In genomic region chr1:78657671-78658440, GRCm38 (mm10) we compare ENCODE assay signal across 8 mouse cellular contexts. TPM values are rescaled to one million over a fixed set of nuclear protein-coding genes. Genes with fewer than 3 reads are reported as not detected.
A peak's percentile ranks its signal among the peaks of the same experiment; 100 is the strongest.
DNase-seq lines count a peak whose midpoint lies in the region; ATAC-seq and TF ChIP-seq lines count a peak whose summit lies in the region.

Acsl3 (plus strand) TSS chr1:78657825.
Utp14b (plus strand) TSS chr1:78658038.

- no peak within 1 kb of the TSS for H3K27ac ChIP-seq in ES-Bruce4 (ENCODE audit: insufficient read depth, low read length)
- H3K27ac ChIP-seq in forebrain, embryonic 12.5 days = peak within 1 kb of the TSS; percentile 98
- peak within 1 kb of the TSS; percentile 89 for H3K27ac ChIP-seq in heart, postnatal 0 days (ENCODE audit: low read depth)
- peak within 1 kb of the TSS; percentile 84 for H3K27ac ChIP-seq in liver, embryonic 15.5 days (replicated peaks)
- H3K27ac ChIP-seq in neural tube, embryonic 11.5 days (ENCODE audit: low read depth, low read length) = peak within 1 kb of the TSS; percentile 97
- peak within 1 kb of the TSS; percentile 96 for H3K27ac ChIP-seq in stomach, embryonic 16.5 days (ENCODE audit: low read length)

- DNase-seq in c-Kit-positive CD71-positive TER-119-positive erythroid progenitor cells, embryonic 14.5 days (ENCODE audit: low spot score) = peak; percentile 91
- DNase-seq in heart, postnatal 0 days (ENCODE audit: low spot score) = peak; percentile 95
- peak; percentile 98 for DNase-seq in kidney, postnatal 36 days
- DNase-seq in neural tube, embryonic 11.5 days (ENCODE audit: low spot score) = peak; percentile 99

- peak within 1 kb of the TSS; percentile 91 for H3K4me3 ChIP-seq in ES-Bruce4 (ENCODE audit: low read depth, low read length)
- peak within 1 kb of the TSS; percentile 97 for H3K4me3 ChIP-seq in forebrain, embryonic 12.5 days (replicated peaks)
- H3K4me3 ChIP-seq in heart, postnatal 0 days (ENCODE audit: low read depth, low read length) = peak within 1 kb of the TSS; percentile 95
- peak within 1 kb of the TSS; percentile 84 for H3K4me3 ChIP-seq in liver, embryonic 15.5 days (replicated peaks)
- peak within 1 kb of the TSS; percentile 97 for H3K4me3 ChIP-seq in neural tube, embryonic 11.5 days (ENCODE audit: low read depth, low read length)
- peak within 1 kb of the TSS; percentile 92 for H3K4me3 ChIP-seq in stomach, embryonic 16.5 days (replicated peaks; ENCODE audit: low read length)

- no peak for TF ChIP-seq CTCF in ES-Bruce4 (IDR thresholded peaks at IDR 0.05; ENCODE audit: low read depth, low read length)
- TF ChIP-seq CTCF in heart, postnatal 0 days (IDR thresholded peaks at IDR 0.05; ENCODE audit: low read depth) = no peak

- ATAC-seq in forebrain, embryonic 12.5 days (ENCODE audit: low FRiP score) = peak; percentile 100
- peak; percentile 99 for ATAC-seq in heart, postnatal 0 days (ENCODE audit: insufficient read depth, low read depth)
- ATAC-seq in liver, embryonic 15.5 days (ENCODE audit: insufficient read depth) = peak; percentile 100
- peak; percentile 100 for ATAC-seq in neural tube, embryonic 11.5 days (ENCODE audit: insufficient read depth, low FRiP score, low TSS enrichment)
- peak; percentile 99 for ATAC-seq in stomach, embryonic 16.5 days (ENCODE audit: insufficient read depth, low FRiP score)

- H3K4me1 ChIP-seq in ES-Bruce4 (ENCODE audit: control insufficient read depth, insufficient read depth, low read length) = no peaks in the 10 kb centered on the region
- H3K4me1 ChIP-seq in forebrain, embryonic 12.5 days = peaks cover 35% of the 10 kb centered on the region
- peaks cover 21% of the 10 kb centered on the region for H3K4me1 ChIP-seq in heart, postnatal 0 days (ENCODE audit: control insufficient read depth, insufficient read depth)
- peaks cover 44% of the 10 kb centered on the region for H3K4me1 ChIP-seq in liver, embryonic 15.5 days (replicated peaks)
- H3K4me1 ChIP-seq in neural tube, embryonic 11.5 days (ENCODE audit: control insufficient read depth, insufficient read depth, low read length) = peaks cover 13% of the 10 kb centered on the region
- H3K4me1 ChIP-seq in stomach, embryonic 16.5 days (ENCODE audit: control insufficient read depth, insufficient read depth, low read length) = peaks cover 21% of the 10 kb centered on the region

- WGBS in forebrain, embryonic 12.5 days = under 1% methylated on average over 104 of the region's 104 CpGs
- under 1% methylated on average over 94 of the region's 104 CpGs for WGBS in heart, postnatal 0 days
- under 1% methylated on average over 104 of the region's 104 CpGs for WGBS in liver, embryonic 15.5 days (ENCODE audit: insufficient replicate concordance)
- WGBS in neural tube, embryonic 11.5 days = under 1% methylated on average over 102 of the region's 104 CpGs
- under 1% methylated on average over 103 of the region's 104 CpGs for WGBS in stomach, embryonic 16.5 days

- TF ChIP-seq EP300 in ES-Bruce4 (IDR thresholded peaks at IDR 0.05; ENCODE audit: insufficient read depth, low read depth, low read length) = peak; percentile 34; the same call in 1 of the 2 replicates
- TF ChIP-seq EP300 in heart, postnatal 0 days (IDR thresholded peaks at IDR 0.05; ENCODE audit: low read depth) = peak; percentile 57; the same call in 1 of the 2 replicates

- no peaks in the 10 kb centered on the region for H3K9me3 ChIP-seq in ES-Bruce4 (replicated peaks; ENCODE audit: control insufficient read depth, insufficient read depth, low read length, poor library complexity, severe bottlenecking)
- no peaks in the 10 kb centered on the region for H3K9me3 ChIP-seq in forebrain, embryonic 12.5 days
- no peaks in the 10 kb centered on the region for H3K9me3 ChIP-seq in heart, postnatal 0 days (replicated peaks; ENCODE audit: control insufficient read depth, low read length)
- H3K9me3 ChIP-seq in liver, embryonic 15.5 days (replicated peaks) = no peaks in the 10 kb centered on the region
- no peaks in the 10 kb centered on the region for H3K9me3 ChIP-seq in neural tube, embryonic 11.5 days (ENCODE audit: control insufficient read depth, low read length)
- H3K9me3 ChIP-seq in stomach, embryonic 16.5 days (replicated peaks; ENCODE audit: control insufficient read depth, low read length) = no peaks in the 10 kb centered on the region

- peak within 1 kb of the TSS; percentile 92 for H3K9ac ChIP-seq in ES-Bruce4 (ENCODE audit: low read depth, poor library complexity, severe bottlenecking)
- H3K9ac ChIP-seq in forebrain, embryonic 12.5 days = peak within 1 kb of the TSS; percentile 97
- H3K9ac ChIP-seq in heart, postnatal 0 days (replicated peaks; ENCODE audit: low read depth, low read length) = peak within 1 kb of the TSS; percentile 93
- H3K9ac ChIP-seq in liver, embryonic 15.5 days = peak within 1 kb of the TSS; percentile 86
- peak within 1 kb of the TSS; percentile 96 for H3K9ac ChIP-seq in neural tube, embryonic 11.5 days (ENCODE audit: low read length)
- H3K9ac ChIP-seq in stomach, embryonic 16.5 days (ENCODE audit: low read length) = peak within 1 kb of the TSS; percentile 96

- peak; percentile 78 for TF ChIP-seq POLR2A in ES-Bruce4 (IDR thresholded peaks at IDR 0.05; ENCODE audit: insufficient read depth, low read length)

- H3K4me2 ChIP-seq in forebrain, embryonic 12.5 days = peak within 1 kb of the TSS; percentile 79
- H3K4me2 ChIP-seq in heart, postnatal 0 days (ENCODE audit: low read depth, low read length) = peak within 1 kb of the TSS; percentile 73
- H3K4me2 ChIP-seq in liver, embryonic 15.5 days = peak within 1 kb of the TSS; percentile 97
- H3K4me2 ChIP-seq in neural tube, embryonic 11.5 days (ENCODE audit: low read depth) = peak within 1 kb of the TSS; percentile 76
- H3K4me2 ChIP-seq in stomach, embryonic 16.5 days (ENCODE audit: low read depth, low read length) = peak within 1 kb of the TSS; percentile 68

- H3K27me3 ChIP-seq in ES-Bruce4 (ENCODE audit: control insufficient read depth, insufficient read depth, low read length, poor library complexity, severe bottlenecking) = no peaks in the 10 kb centered on the region
- H3K27me3 ChIP-seq in forebrain, embryonic 12.5 days = no peaks in the 10 kb centered on the region
- H3K27me3 ChIP-seq in heart, postnatal 0 days (ENCODE audit: control insufficient read depth, insufficient read depth, low read length) = no peaks in the 10 kb centered on the region
- H3K27me3 ChIP-seq in liver, embryonic 15.5 days = no peaks in the 10 kb centered on the region
- H3K27me3 ChIP-seq in neural tube, embryonic 11.5 days (ENCODE audit: control insufficient read depth, insufficient read depth, low read length) = no peaks in the 10 kb centered on the region
- H3K27me3 ChIP-seq in stomach, embryonic 16.5 days (ENCODE audit: control insufficient read depth, insufficient read depth, low read length) = no peaks in the 10 kb centered on the region

- H3K36me3 ChIP-seq in ES-Bruce4 (ENCODE audit: control insufficient read depth, insufficient read depth, low read length, poor library complexity, severe bottlenecking) = no peaks in the 10 kb centered on the region
- H3K36me3 ChIP-seq in forebrain, embryonic 12.5 days (replicated peaks) = no peaks in the 10 kb centered on the region
- H3K36me3 ChIP-seq in heart, postnatal 0 days (replicated peaks; ENCODE audit: control insufficient read depth, insufficient read depth, low read length) = no peaks in the 10 kb centered on the region
- H3K36me3 ChIP-seq in liver, embryonic 15.5 days (replicated peaks) = no peaks in the 10 kb centered on the region
- no peaks in the 10 kb centered on the region for H3K36me3 ChIP-seq in neural tube, embryonic 11.5 days (ENCODE audit: control insufficient read depth, insufficient read depth, low read length)
- H3K36me3 ChIP-seq in stomach, embryonic 16.5 days (ENCODE audit: control insufficient read depth, insufficient read depth, low read length) = no peaks in the 10 kb centered on the region

RNA-seq across cellular contexts. Expression of gene Acsl3, which starts in this region (rescaled TPM):
- 117 and 143 TPM in 2 replicates for polyA plus RNA-seq in ES-Bruce4 (2011; ENCODE audit: insufficient read depth, insufficient read length, low read depth, missing spikeins)
- 91.8 and 92.5 TPM in 2 replicates for polyA plus RNA-seq in forebrain, embryonic 12.5 days (2016; fragmentation: Nextera tagmentation; extraction: Ambion mirVana)
- total RNA-seq in heart, postnatal 0 days (2014; rRNA removed; ENCODE audit: low replicate concordance) = 66.2 and 117 TPM in 2 replicates
- polyA plus RNA-seq in heart, postnatal 0 days (2015; fragmentation: Nextera tagmentation; extraction: Ambion mirVana) = 42.8 and 47.5 TPM in 2 replicates
- 19.9 and 21.1 TPM in 2 replicates for polyA plus RNA-seq in liver, embryonic 15.5 days (2015; fragmentation: Nextera tagmentation; extraction: Ambion mirVana)
- 99.9 and 104 TPM in 2 replicates for polyA plus RNA-seq in neural tube, embryonic 11.5 days (2014; fragmentation: Nextera tagmentation; extraction: Ambion mirVana)
- polyA plus RNA-seq in stomach, embryonic 16.5 days (2015; fragmentation: Nextera tagmentation; extraction: Ambion mirVana) = 55.0 and 56.4 TPM in 2 replicates

RNA-seq across cellular contexts. Expression of gene Utp14b, which starts in this region (rescaled TPM):
- polyA plus RNA-seq in ES-Bruce4 (2011; ENCODE audit: insufficient read depth, insufficient read length, low read depth, missing spikeins) = 52.4 and 58.8 TPM in 2 replicates
- 3.5 and 4.2 TPM in 2 replicates for polyA plus RNA-seq in forebrain, embryonic 12.5 days (2016; fragmentation: Nextera tagmentation; extraction: Ambion mirVana)
- total RNA-seq in heart, postnatal 0 days (2014; rRNA removed; ENCODE audit: low replicate concordance) = 2.3 and 5.4 TPM in 2 replicates
- polyA plus RNA-seq in heart, postnatal 0 days (2015; fragmentation: Nextera tagmentation; extraction: Ambion mirVana) = 0.74 and 0.94 TPM in 2 replicates
- 0.77 and 0.99 TPM in 2 replicates for polyA plus RNA-seq in liver, embryonic 15.5 days (2015; fragmentation: Nextera tagmentation; extraction: Ambion mirVana)
- polyA plus RNA-seq in neural tube, embryonic 11.5 days (2014; fragmentation: Nextera tagmentation; extraction: Ambion mirVana) = 5.0 and 5.4 TPM in 2 replicates
- polyA plus RNA-seq in stomach, embryonic 16.5 days (2015; fragmentation: Nextera tagmentation; extraction: Ambion mirVana) = 2.3 and 2.4 TPM in 2 replicates
